Mouse (Mus musculus) neural tube, embryonic 15.5 days (tissue): ENCODE measurements around the gene Ube3b. TPM values are rescaled to one million over a fixed set of nuclear protein-coding genes. Genes with fewer than 3 reads are reported as not detected.

ENCODE experiments used
- ATAC-seq: fragments of 200-750 bp; cut with Nextera tagmentation; 2 replicates; pipeline ENCODE4 v1.8.0; 2017; ENCODE audit warnings: mild to moderate bottlenecking, moderate TSS enrichment, moderate library complexity; ENCODE audit not compliant: low FRiP score
- H3K27ac ChIP-seq: fragments of 300-500 bp; sonication (generic); replicated peaks from 2 replicates; pipeline ENCODE4 v1.5.1; 2015; ENCODE audit warnings: mild to moderate bottlenecking, inconsistent platforms
- H3K27me3 ChIP-seq: fragments of 300-500 bp; sonication (generic); replicated peaks from 2 replicates; pipeline ENCODE4 v1.6.1; 2015; ENCODE audit warnings: inconsistent platforms
- H3K36me3 ChIP-seq: fragments of 300-500 bp; sonication (generic); 2 replicates; pipeline ENCODE4 v1.6.1; 2015; ENCODE audit warnings: inconsistent platforms
- H3K4me1 ChIP-seq: fragments of 300-500 bp; sonication (generic); 2 replicates; pipeline ENCODE4 v1.6.1; 2015; ENCODE audit warnings: inconsistent platforms
- H3K4me2 ChIP-seq: fragments of 300-500 bp; sonication (generic); 2 replicates; pipeline ENCODE4 v1.6.1; 2015; ENCODE audit warnings: inconsistent platforms, mild to moderate bottlenecking, moderate library complexity
- H3K4me3 ChIP-seq: fragments of 300-500 bp; sonication (generic); replicated peaks from 2 replicates; pipeline ENCODE4 v1.5.1; 2015; ENCODE audit warnings: mild to moderate bottlenecking, inconsistent platforms
- H3K9ac ChIP-seq: fragments of 300-500 bp; sonication (generic); replicated peaks from 2 replicates; pipeline ENCODE4 v1.6.1; 2015; ENCODE audit warnings: mild to moderate bottlenecking, inconsistent platforms
- H3K9me3 ChIP-seq: fragments of 300-500 bp; sonication (generic); replicated peaks from 2 replicates; pipeline ENCODE4 v1.6.1; 2016; ENCODE audit warnings: inconsistent platforms
- whole genome bisulfite sequencing: fragments of 180-500 bp; shearing (Covaris S2); methylation state at CpG from one replicate; pipeline ENCODE4 v1.1.7; 2015; ENCODE audit warnings: mixed read lengths; 5-methylcytosine and 5-hydroxymethylcytosine counted together
- polyA plus RNA-seq: library from polyadenylated mRNA; unstranded; fragments of >200 nt; fragmentation: Nextera tagmentation; extraction: Ambion mirVana; gene quantifications from 2 replicates; pipeline ENCODE4 v1.2.1, GENCODE M21; 2015

Gene Ube3b
- polyA plus RNA-seq, 1 experiment from 2014 or later: 35.5 TPM

GRCm38 (mm10) chr5:114435588-114435987, 55.2 kb downstream of the Ube3b start:
- WGBS: 84% methylated on average over 14 of the region's 14 CpGs
- peaks cover 22% of the 10 kb centered on the region for H3K36me3 ChIP-seq
- no peak overlapping the region for H3K9ac ChIP-seq
- no peak overlapping the region for H3K4me3 ChIP-seq
- no peak overlapping the region for H3K4me2 ChIP-seq
- H3K27me3 ChIP-seq: no peaks in the 10 kb centered on the region
- no peaks in the 10 kb centered on the region for H3K9me3 ChIP-seq
- H3K4me1 ChIP-seq: peaks cover 3% of the 10 kb centered on the region; the same call in 1 of the 2 replicates
- no peak for ATAC-seq
- H3K27ac ChIP-seq: no peak overlapping the region

DNA sequence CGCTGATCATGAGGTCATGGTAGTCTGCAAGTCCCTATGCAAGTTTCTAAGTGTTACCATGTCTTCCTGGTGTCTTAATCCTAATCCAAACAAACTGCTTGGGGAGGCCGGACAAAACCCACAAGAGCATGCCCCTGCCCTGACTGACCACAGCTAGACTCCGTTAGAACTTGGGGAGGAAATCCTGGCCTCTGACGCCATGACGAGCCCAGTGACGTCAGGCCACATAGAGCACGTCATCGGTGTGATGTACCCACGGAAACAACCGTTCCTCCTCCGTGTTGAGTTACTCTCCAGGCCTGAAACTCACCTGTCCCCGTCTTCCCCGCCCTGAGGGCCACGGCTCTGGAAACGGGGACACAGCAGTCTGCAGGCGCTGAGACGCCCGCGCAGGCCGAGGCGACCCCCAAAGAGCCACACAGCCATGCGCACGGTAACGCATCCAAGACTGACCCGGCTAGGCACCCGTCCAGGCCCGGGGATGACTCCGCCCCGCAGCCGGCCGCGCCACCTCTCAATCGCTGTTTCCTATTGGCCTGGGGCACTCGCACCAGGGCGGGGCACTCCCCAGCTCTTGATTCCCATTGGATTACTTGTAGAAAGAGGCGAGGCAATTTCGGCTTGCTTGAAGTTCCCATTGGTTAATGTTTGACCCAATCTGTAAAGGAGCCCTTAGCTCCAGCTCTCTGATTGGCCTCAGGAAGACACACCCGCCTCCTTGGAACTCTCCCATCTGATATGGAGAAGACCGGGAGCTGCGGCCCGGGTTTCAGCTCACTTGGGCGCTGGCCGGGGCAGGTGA, 63.4 kb downstream of the Ube3b start, which contains the start of the genes Mmab and Mvk:
Mmab (minus strand) TSS at position 495 of the 802 bp plus-strand sequence.
Mvk (plus strand) TSS at position 704 of the 802 bp plus-strand sequence.
- peak within 1 kb of the TSS; percentile 84 for H3K27ac ChIP-seq
- H3K4me1 ChIP-seq: peaks cover 24% of the 10 kb centered on the region
- H3K4me2 ChIP-seq: peak within 1 kb of the TSS; percentile 83
- 3% methylated on average over 43 of the region's 43 CpGs for WGBS
- peak within 1 kb of the TSS; percentile 78 for H3K9ac ChIP-seq
- peaks cover 11% of the 10 kb centered on the region for H3K36me3 ChIP-seq
- peak within 1 kb of the TSS; percentile 76 for H3K4me3 ChIP-seq
- H3K27me3 ChIP-seq: no peaks in the 10 kb centered on the region
- peak; percentile 98 for ATAC-seq
- H3K9me3 ChIP-seq: no peaks in the 10 kb centered on the region

GRCm38 (mm10) chr5:114444368-114444692, 63.9 kb downstream of the Ube3b start:
- H3K4me2 ChIP-seq: peak overlapping the region; percentile 83
- peak overlapping the region; percentile 78 for H3K9ac ChIP-seq
- no peaks in the 10 kb centered on the region for H3K9me3 ChIP-seq
- H3K27ac ChIP-seq: peak overlapping the region; percentile 52; the same call in 1 of the 2 replicates
- under 1% methylated on average over 21 of the region's 21 CpGs for WGBS
- ATAC-seq: peak; percentile 36
- H3K4me1 ChIP-seq: peaks cover 29% of the 10 kb centered on the region
- H3K27me3 ChIP-seq: no peaks in the 10 kb centered on the region
- peak overlapping the region; percentile 76 for H3K4me3 ChIP-seq
- peaks cover 11% of the 10 kb centered on the region for H3K36me3 ChIP-seq

GRCm38 (mm10) chr5:114449011-114449410, 68.6 kb downstream of the Ube3b start:
- Histone ChIP-seq H3K9ac (no peak overlapping the region), H3K9me3 (no peaks in the 10 kb centered on the region), H3K4me3 (no peak overlapping the region), H3K4me2 (no peak overlapping the region), H3K4me1 (peaks cover 25% of the 10 kb centered on the region), H3K36me3 (peaks cover 37% of the 10 kb centered on the region), H3K27ac (no peak overlapping the region), H3K27me3 (no peaks in the 10 kb centered on the region)
- 92% methylated on average over 4 of the region's 4 CpGs for WGBS
- ATAC-seq: no peak

DNA sequence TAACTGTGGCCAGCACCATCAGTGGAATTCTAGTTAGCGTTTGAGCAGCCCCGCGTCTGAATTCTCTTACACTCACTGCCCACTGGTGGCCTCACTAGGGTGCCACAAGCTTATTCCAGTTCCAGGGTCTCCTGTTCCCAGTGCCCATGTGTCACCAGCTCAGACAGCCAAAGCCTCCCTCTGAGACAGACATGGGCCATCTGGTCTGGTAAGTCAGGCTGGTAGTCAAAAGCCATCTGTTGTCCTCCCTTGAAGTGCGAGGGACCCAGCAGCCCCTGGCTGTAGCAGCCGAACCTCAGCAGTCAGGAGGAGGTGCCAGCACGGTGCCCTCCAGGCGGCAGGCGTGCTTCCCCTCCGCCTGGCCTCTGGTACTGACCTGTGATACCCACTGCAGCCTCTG, 75.9 kb downstream of the Ube3b start:
- H3K36me3 ChIP-seq: peaks cover 25% of the 10 kb centered on the region
- WGBS: 68% methylated on average over 9 of the region's 9 CpGs
- 0 out of 2 replicates have a peak overlapping the region, but pooled peaks have one; percentile 23 for H3K27ac ChIP-seq
- H3K4me2 ChIP-seq: no peak overlapping the region
- H3K27me3 ChIP-seq: no peaks in the 10 kb centered on the region
- peaks cover 12% of the 10 kb centered on the region for H3K4me1 ChIP-seq
- H3K4me3 ChIP-seq: no peak overlapping the region
- no peak overlapping the region for H3K9ac ChIP-seq
- no peak for ATAC-seq
- H3K9me3 ChIP-seq: no peaks in the 10 kb centered on the region

- no peak overlapping the region for H3K9ac ChIP-seq
- H3K27ac ChIP-seq: no peak overlapping the region
- H3K4me3 ChIP-seq: no peak overlapping the region
- no peaks in the 10 kb centered on the region for H3K9me3 ChIP-seq
- peaks cover 13% of the 10 kb centered on the region for H3K4me1 ChIP-seq
- no peak overlapping the region for H3K4me2 ChIP-seq
- 84% methylated on average over 16 of the region's 16 CpGs for WGBS
- ATAC-seq: no peak
- no peaks in the 10 kb centered on the region for H3K27me3 ChIP-seq
- peaks cover 17% of the 10 kb centered on the region; the same call in 1 of the 2 replicates for H3K36me3 ChIP-seq
These were observed 76.7 kb downstream of the Ube3b start for GRCm38 (mm10) chr5:114456995-114457605.

- Histone ChIP-seq H3K9ac (0 out of 2 replicates have a peak overlapping the region, but pooled peaks have one; percentile 23), H3K9me3 (no peaks in the 10 kb centered on the region), H3K4me3 (no peak overlapping the region), H3K27ac (no peak overlapping the region), H3K4me1 (peaks cover 21% of the 10 kb centered on the region), H3K27me3 (no peaks in the 10 kb centered on the region), H3K36me3 (no peaks in the 10 kb centered on the region), H3K4me2 (no peak overlapping the region)
- WGBS: 3% methylated on average over 7 of the region's 7 CpGs
- no peak for ATAC-seq
These were observed 80.8 kb downstream of the Ube3b start for GRCm38 (mm10) chr5:114461238-114461637.

GRCm38 (mm10) chr5:114462067-114463040, 81.9 kb downstream of the Ube3b start:
- H3K4me3 ChIP-seq: no peak overlapping the region
- H3K9me3 ChIP-seq: no peaks in the 10 kb centered on the region
- H3K27me3 ChIP-seq: no peaks in the 10 kb centered on the region
- no peak overlapping the region for H3K9ac ChIP-seq
- no peak overlapping the region for H3K4me2 ChIP-seq
- no peak for ATAC-seq
- H3K4me1 ChIP-seq: peaks cover 32% of the 10 kb centered on the region
- H3K36me3 ChIP-seq: no peaks in the 10 kb centered on the region
- 76% methylated on average over 24 of the region's 24 CpGs for WGBS
- H3K27ac ChIP-seq: no peak overlapping the region

GRCm38 (mm10) chr5:114464561-114464960, 84.2 kb downstream of the Ube3b start:
- no peak overlapping the region for H3K27ac ChIP-seq
- no peak overlapping the region for H3K4me3 ChIP-seq
- no peaks in the 10 kb centered on the region for H3K36me3 ChIP-seq
- H3K4me2 ChIP-seq: no peak overlapping the region
- 73% methylated on average over 2 of the region's 2 CpGs for WGBS
- peaks cover 40% of the 10 kb centered on the region for H3K4me1 ChIP-seq
- no peaks in the 10 kb centered on the region for H3K27me3 ChIP-seq
- no peak for ATAC-seq
- no peaks in the 10 kb centered on the region for H3K9me3 ChIP-seq
- no peak overlapping the region for H3K9ac ChIP-seq

- ATAC-seq: no peak
- Histone ChIP-seq H3K27me3 (no peaks in the 10 kb centered on the region), H3K4me3 (no peak overlapping the region), H3K4me2 (no peak overlapping the region), H3K9me3 (no peaks in the 10 kb centered on the region), H3K4me1 (peaks cover 33% of the 10 kb centered on the region), H3K9ac (no peak overlapping the region), H3K36me3 (no peaks in the 10 kb centered on the region), H3K27ac (no peak overlapping the region)
- WGBS: 49% methylated on average over 7 of the region's 7 CpGs
These were observed 85.2 kb downstream of the Ube3b start for GRCm38 (mm10) chr5:114465641-114466040.

- Histone ChIP-seq H3K4me1 (peaks cover 27% of the 10 kb centered on the region), H3K27ac (peak overlapping the region; percentile 78), H3K4me3 (peak overlapping the region; percentile 29), H3K27me3 (no peaks in the 10 kb centered on the region), H3K9me3 (no peaks in the 10 kb centered on the region), H3K4me2 (peak overlapping the region; percentile 57), H3K9ac (peak overlapping the region; percentile 43; the same call in 1 of the 2 replicates), H3K36me3 (no peaks in the 10 kb centered on the region)
- WGBS: 3% methylated on average over 11 of the region's 11 CpGs
- ATAC-seq: peak; percentile 18; the same call in 1 of the 2 replicates
These were observed 86.6 kb downstream of the Ube3b start for GRCm38 (mm10) chr5:114467019-114467418.
